Mouse (Mus musculus): ENCODE data around the gene Ptpn18.
"Not testable (repeated sequence)": the region's sequence is repeated elsewhere in the genome, so short reads cannot be mapped to it uniquely, and the experiment has no call there.

GRCm38 (mm10) chr1:34517297-34517696 lies 57.7 kb downstream of the Ptpn18 start:
- not testable (repeated sequence) for TF ChIP-seq POLR2A (IDR thresholded peaks at IDR 0.05; ENCODE audit: borderline replicate concordance, control insufficient read depth, low read depth, low read length); CTCF (IDR thresholded peaks at IDR 0.05; ENCODE audit: control insufficient read depth, insufficient read depth, low read length)
